25 mouse cellular contexts compared by ENCODE assay signal in genomic region chr3:21822675-21823074, GRCm38 (mm10).
DNase-seq lines count a peak whose midpoint lies in the region; ATAC-seq and TF ChIP-seq lines count a peak whose summit lies in the region.
"Had no signal": no experiment of that assay in that cellular context is flagged by ENCODE, and none has a peak within 500 bp of the region (broad histone marks: within the 10 kb centered on the region; RNA-seq: fewer than 3 reads in every experiment).

No protein-coding gene starts in this region.

- no peak overlapping the region for H3K4me2 ChIP-seq in midbrain, embryonic 16.5 days (ENCODE audit: low read length)
- no peak overlapping the region for H3K4me2 ChIP-seq in lung, postnatal 0 days (replicated peaks; ENCODE audit: low read depth, low read length)
- H3K4me2 ChIP-seq: embryonic facial prominence, embryonic 15.5 days; forebrain, embryonic 13.5 days; hindbrain, embryonic 13.5 days; intestine, embryonic 15.5 days had no signal

- DNase-seq in layer of hippocampus, adult 2 months (ENCODE audit: low spot score in 2 of 2) = no peak
- DNase-seq in layer of hippocampus, adult 18-20 months (ENCODE audit: low spot score in 2 of 2) = no peak
- DNase-seq in adipocyte (ENCODE audit: low spot score) = peak; percentile 54
- no peak for DNase-seq in lung, postnatal 0 days (ENCODE audit: low spot score)
- DNase-seq in kidney, postnatal 4 days = no peak
- DNase-seq: adrenal gland, postnatal 25 days; cerebellum, adult 18-20 months; cerebellum, adult 9-11 months; cerebellum, postnatal 36 days; embryo, embryonic 11 days; gastrocnemius, adult 2 months; gastrocnemius, postnatal 25 days; heart, adult 18-20 months; heart, postnatal 14 days had no signal

- H3K36me3 ChIP-seq in midbrain, embryonic 16.5 days (ENCODE audit: control insufficient read depth, insufficient read depth, low read length) = no peaks in the 10 kb centered on the region
- H3K36me3 ChIP-seq in lung, postnatal 0 days (ENCODE audit: insufficient read depth, low read length) = no peaks in the 10 kb centered on the region
- H3K36me3 ChIP-seq: embryonic facial prominence, embryonic 15.5 days; G1E; heart, embryonic 10.5 days; hindbrain, embryonic 13.5 days; intestine, embryonic 15.5 days had no signal

- peak overlapping the region; percentile 9; the same call in 1 of the 2 replicates for H3K27ac ChIP-seq in layer of hippocampus, adult 2 months
- no peak overlapping the region for H3K27ac ChIP-seq in midbrain, embryonic 16.5 days (ENCODE audit: low read length)
- H3K27ac ChIP-seq in lung, postnatal 0 days (ENCODE audit: low read length) = no peak overlapping the region
- H3K27ac ChIP-seq: embryonic facial prominence, embryonic 15.5 days; forebrain, embryonic 13.5 days; gastrocnemius, adult 2 months; heart, embryonic 10.5 days; hindbrain, embryonic 13.5 days; intestine, embryonic 15.5 days had no signal

- H3K9me3 ChIP-seq in midbrain, embryonic 16.5 days (replicated peaks; ENCODE audit: control insufficient read depth, low read length, poor library complexity, severe bottlenecking) = no peaks in the 10 kb centered on the region
- H3K9me3 ChIP-seq in lung, postnatal 0 days (ENCODE audit: low read length) = no peaks in the 10 kb centered on the region
- H3K9me3 ChIP-seq: embryonic facial prominence, embryonic 15.5 days; forebrain, embryonic 13.5 days; G1E; heart, embryonic 10.5 days; hindbrain, embryonic 13.5 days; intestine, embryonic 15.5 days had no signal

- no peak overlapping the region for H3K4me3 ChIP-seq in layer of hippocampus, adult 2 months
- no peak overlapping the region for H3K4me3 ChIP-seq in midbrain, embryonic 16.5 days (ENCODE audit: low read depth, low read length)
- no peak overlapping the region for H3K4me3 ChIP-seq in lung, postnatal 0 days (ENCODE audit: low read depth, low read length)
- H3K4me3 ChIP-seq: embryonic facial prominence, embryonic 15.5 days; forebrain, embryonic 13.5 days; gastrocnemius, adult 2 months; heart, embryonic 10.5 days; hindbrain, embryonic 13.5 days; intestine, embryonic 15.5 days had no signal

- TF ChIP-seq CTCF in layer of hippocampus, adult 2 months (conservative IDR thresholded peaks at IDR 0.05) = no peak
- no peak for TF ChIP-seq CTCF in lung, postnatal 0 days (IDR thresholded peaks at IDR 0.05)

- H3K4me1 ChIP-seq in midbrain, embryonic 16.5 days (ENCODE audit: control insufficient read depth, insufficient read depth, low read length) = peaks cover 6% of the 10 kb centered on the region; the same call in 1 of the 2 replicates
- H3K4me1 ChIP-seq in lung, postnatal 0 days (ENCODE audit: insufficient read depth, low read depth, low read length) = no peaks in the 10 kb centered on the region
- H3K4me1 ChIP-seq: intestine, embryonic 15.5 days had no signal

- 82% methylated on average over 4 of the region's 4 CpGs for WGBS in midbrain, embryonic 16.5 days
- 74% methylated on average over 4 of the region's 4 CpGs for WGBS in lung, postnatal 0 days

- no peak overlapping the region for H3K9ac ChIP-seq in midbrain, embryonic 16.5 days (ENCODE audit: low read depth, low read length)
- no peak overlapping the region for H3K9ac ChIP-seq in lung, postnatal 0 days (replicated peaks; ENCODE audit: low read depth)
- H3K9ac ChIP-seq: embryonic facial prominence, embryonic 15.5 days; forebrain, embryonic 13.5 days; hindbrain, embryonic 13.5 days; intestine, embryonic 15.5 days had no signal

- peak; percentile 51 for ATAC-seq in granulocyte monocyte progenitor cell, adult 5-6 weeks (replicated peaks; ENCODE audit: poor library complexity, severe bottlenecking)
- ATAC-seq in midbrain, embryonic 16.5 days = no peak
- no peak for ATAC-seq in lung, postnatal 0 days
- ATAC-seq: activated CD4-positive, CD25-positive, alpha-beta regulatory T cell, adult 4 months; CD4-positive, CD25-positive, alpha-beta regulatory T cell, adult 4 months; forebrain, embryonic 13.5 days; intestine, embryonic 15.5 days; Patski had no signal

- TF ChIP-seq EP300 in lung, postnatal 0 days (IDR thresholded peaks at IDR 0.05) = no peak

- H3K27me3 ChIP-seq in midbrain, embryonic 16.5 days (ENCODE audit: control insufficient read depth, insufficient read depth, low read depth, low read length) = no peaks in the 10 kb centered on the region
- no peaks in the 10 kb centered on the region for H3K27me3 ChIP-seq in lung, postnatal 0 days (replicated peaks; ENCODE audit: insufficient read depth, low read length)
- H3K27me3 ChIP-seq: embryonic facial prominence, embryonic 15.5 days; forebrain, embryonic 13.5 days; hindbrain, embryonic 13.5 days; intestine, embryonic 15.5 days; Patski had no signal
